Mouse (Mus musculus): ENCODE measurements around the gene Pou3f3. TPM values are rescaled to one million over a fixed set of nuclear protein-coding genes. Genes with fewer than 3 reads are reported as not detected.
A peak's percentile ranks its signal among the peaks of the same experiment; 100 is the strongest.

Pou3f3 gene
- polyA plus RNA-seq, 1 experiment from 2014 or later, result 29.3 TPM

DNA sequence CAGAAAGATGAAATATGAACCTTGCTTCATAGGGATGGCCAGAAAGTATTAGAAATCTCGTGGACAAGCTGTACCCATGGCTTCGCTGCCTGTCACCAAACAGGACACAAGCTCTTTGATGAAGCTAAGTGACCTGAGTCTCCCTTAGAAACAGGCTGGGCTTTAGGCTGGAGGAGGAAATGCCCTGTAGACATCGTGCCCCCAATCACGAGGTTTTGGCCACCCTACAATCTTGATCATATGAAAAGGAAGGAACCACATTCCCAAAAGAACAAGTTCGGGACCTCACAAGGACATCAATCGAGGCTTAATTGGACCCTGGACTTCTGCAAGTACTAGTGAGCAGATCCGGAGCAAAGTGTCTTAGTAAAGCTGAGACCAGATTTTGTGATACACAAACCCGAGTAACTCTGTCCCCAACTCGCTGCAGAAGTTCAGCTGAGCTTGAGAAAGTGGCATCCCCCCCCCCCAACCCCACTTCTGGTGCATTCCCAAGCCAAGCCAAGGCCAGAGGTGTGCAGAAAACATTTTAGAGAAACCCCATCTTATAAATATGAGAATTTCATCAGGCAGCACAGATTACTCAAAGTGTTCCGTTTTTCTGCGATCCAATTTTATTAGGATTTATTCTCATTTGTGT, 10.1 kb upstream of the Pou3f3 start:
- H3K27ac ChIP-seq (ENCODE audit: low read depth, low read length), result peak overlapping the region; percentile 98
- no peaks in the 10 kb centered on the region for H3K27me3 ChIP-seq (ENCODE audit: control insufficient read depth, insufficient read depth, low read length)
- WGBS, result 2% methylated on average over 11 of the region's 11 CpGs

DNA sequence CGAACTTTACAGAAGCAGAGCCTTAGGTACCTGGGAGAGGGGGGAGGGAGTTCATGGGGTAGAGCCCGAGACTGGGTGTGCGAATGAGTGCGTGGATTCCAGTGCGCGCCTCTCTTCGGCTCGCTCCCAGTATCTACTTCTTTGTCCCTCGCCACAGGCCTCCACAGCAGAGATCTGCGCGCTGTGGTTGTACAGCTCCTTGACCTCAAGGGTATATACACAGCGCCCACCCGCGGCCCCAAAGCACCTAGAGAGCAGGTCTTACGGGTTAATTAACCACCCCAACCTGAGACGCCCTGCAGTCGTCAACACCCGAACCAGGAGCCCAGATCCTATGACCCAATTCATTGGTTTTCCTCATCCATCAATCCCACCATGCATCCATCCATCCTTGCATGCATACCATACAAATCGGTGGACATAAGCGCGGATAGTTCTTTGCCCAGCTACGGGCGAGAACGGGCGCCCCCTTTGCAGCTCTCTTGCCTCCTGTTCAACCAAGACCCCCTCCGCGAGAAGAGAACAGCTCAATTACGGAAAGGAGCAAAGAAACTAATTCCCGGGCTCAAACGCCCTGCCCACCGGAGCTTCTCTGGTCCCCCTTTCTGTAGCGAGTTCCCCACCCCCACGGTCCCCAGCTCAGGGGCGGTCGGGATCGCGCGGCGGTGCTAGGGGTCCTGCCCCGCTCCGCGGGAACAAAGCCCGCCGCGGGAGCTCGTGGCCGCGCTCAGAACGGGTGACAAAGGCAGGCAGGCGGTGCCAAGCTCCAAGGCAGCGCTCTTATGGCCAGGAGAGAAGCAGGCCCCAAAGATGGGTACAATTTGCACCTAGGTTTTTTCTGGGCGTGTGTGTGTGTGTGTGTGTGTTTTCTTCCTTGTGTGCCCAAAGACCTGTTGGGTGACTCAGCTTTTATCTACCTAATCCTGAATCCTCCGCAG, 9.1 kb upstream of the Pou3f3 start:
- Histone ChIP-seq H3K9me3 (ENCODE audit: control insufficient read depth, low read length) (no peaks in the 10 kb centered on the region), H3K9ac (ENCODE audit: low read length) (peak overlapping the region; percentile 82), H3K4me3 (ENCODE audit: low read depth, low read length) (peak overlapping the region; percentile 95), H3K4me2 (ENCODE audit: low read depth, low read length, severe bottlenecking) (peak overlapping the region; percentile 98), H3K4me1 (replicated peaks; ENCODE audit: control insufficient read depth, insufficient read depth, low read length) (peaks cover 27% of the 10 kb centered on the region), H3K36me3 (ENCODE audit: control insufficient read depth, insufficient read depth, low read length) (no peaks in the 10 kb centered on the region), H3K27ac (ENCODE audit: low read depth, low read length) (peak overlapping the region; percentile 98), H3K27me3 (ENCODE audit: control insufficient read depth, insufficient read depth, low read length) (no peaks in the 10 kb centered on the region)
- DNase-seq (ENCODE audit: low spot score) (peak; percentile 92), ATAC-seq (replicated peaks; ENCODE audit: low FRiP score) (peak; percentile 66)
- under 1% methylated on average over 53 of the region's 53 CpGs for WGBS

More for the DNA sequence above, 10.1 kb upstream of the Pou3f3 start:
- H3K4me2 ChIP-seq (ENCODE audit: low read depth, low read length, severe bottlenecking), result peak overlapping the region; percentile 98
- DNase-seq (ENCODE audit: low spot score), result no peak
- no peak for ATAC-seq (replicated peaks; ENCODE audit: low FRiP score)
- peak overlapping the region; percentile 95 for H3K4me3 ChIP-seq (ENCODE audit: low read depth, low read length)
- H3K4me1 ChIP-seq (replicated peaks; ENCODE audit: control insufficient read depth, insufficient read depth, low read length), result peaks cover 29% of the 10 kb centered on the region
- no peaks in the 10 kb centered on the region for H3K9me3 ChIP-seq (ENCODE audit: control insufficient read depth, low read length)
- no peaks in the 10 kb centered on the region for H3K36me3 ChIP-seq (ENCODE audit: control insufficient read depth, insufficient read depth, low read length)
- peak overlapping the region; percentile 82 for H3K9ac ChIP-seq (ENCODE audit: low read length)

DNA sequence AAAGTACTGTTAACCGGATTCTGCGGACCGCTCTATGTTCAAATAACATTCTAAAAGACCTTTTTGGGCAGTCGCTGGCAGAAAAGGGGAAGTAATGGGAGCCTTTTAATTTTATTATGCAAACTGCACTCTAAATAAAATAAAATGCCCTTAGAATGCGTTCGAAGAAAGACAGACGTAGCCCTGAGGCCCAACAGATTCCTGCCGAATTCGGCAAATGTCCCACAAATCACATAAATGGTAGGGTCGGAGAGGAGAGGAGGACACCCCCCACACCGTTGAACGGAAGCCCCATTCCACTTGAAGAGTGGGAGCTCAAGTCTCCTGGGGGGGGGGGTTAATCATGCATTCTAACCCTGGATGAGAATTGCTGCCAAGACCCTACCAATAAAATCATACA, 8.3 kb upstream of the Pou3f3 start:
- H3K4me3 ChIP-seq (ENCODE audit: low read depth, low read length), result peak overlapping the region; percentile 95
- DNase-seq (ENCODE audit: low spot score) (peak; percentile 64), ATAC-seq (replicated peaks; ENCODE audit: low FRiP score) (no peak)
- no peaks in the 10 kb centered on the region for H3K9me3 ChIP-seq (ENCODE audit: control insufficient read depth, low read length)
- WGBS, result 1% methylated on average over 12 of the region's 12 CpGs
- peaks cover 27% of the 10 kb centered on the region for H3K4me1 ChIP-seq (replicated peaks; ENCODE audit: control insufficient read depth, insufficient read depth, low read length)
- no peaks in the 10 kb centered on the region for H3K27me3 ChIP-seq (ENCODE audit: control insufficient read depth, insufficient read depth, low read length)
- H3K4me2 ChIP-seq (ENCODE audit: low read depth, low read length, severe bottlenecking), result peak overlapping the region; percentile 98
- peak overlapping the region; percentile 98 for H3K27ac ChIP-seq (ENCODE audit: low read depth, low read length)
- peak overlapping the region; percentile 82 for H3K9ac ChIP-seq (ENCODE audit: low read length)
- no peaks in the 10 kb centered on the region for H3K36me3 ChIP-seq (ENCODE audit: control insufficient read depth, insufficient read depth, low read length)

GRCm38 (mm10) chr1:42687756-42688540, 7.6 kb upstream of the Pou3f3 start:
- peaks cover 27% of the 10 kb centered on the region for H3K4me1 ChIP-seq (replicated peaks; ENCODE audit: control insufficient read depth, insufficient read depth, low read length)
- peak overlapping the region; percentile 98 for H3K4me2 ChIP-seq (ENCODE audit: low read depth, low read length, severe bottlenecking)
- H3K9me3 ChIP-seq (ENCODE audit: control insufficient read depth, low read length), result no peaks in the 10 kb centered on the region
- H3K27me3 ChIP-seq (ENCODE audit: control insufficient read depth, insufficient read depth, low read length), result no peaks in the 10 kb centered on the region
- ATAC-seq (replicated peaks; ENCODE audit: low FRiP score) (no peak), DNase-seq (ENCODE audit: low spot score) (no peak)
- peak overlapping the region; percentile 95 for H3K4me3 ChIP-seq (ENCODE audit: low read depth, low read length)
- 9% methylated on average over 7 of the region's 7 CpGs for WGBS
- peak overlapping the region; percentile 82 for H3K9ac ChIP-seq (ENCODE audit: low read length)
- H3K27ac ChIP-seq (ENCODE audit: low read depth, low read length), result peak overlapping the region; percentile 98
- no peaks in the 10 kb centered on the region for H3K36me3 ChIP-seq (ENCODE audit: control insufficient read depth, insufficient read depth, low read length)

GRCm38 (mm10) chr1:42688541-42689125, 6.9 kb upstream of the Pou3f3 start:
- H3K27me3 ChIP-seq (ENCODE audit: control insufficient read depth, insufficient read depth, low read length), result no peaks in the 10 kb centered on the region
- H3K4me2 ChIP-seq (ENCODE audit: low read depth, low read length, severe bottlenecking), result peak overlapping the region; percentile 98
- H3K4me1 ChIP-seq (replicated peaks; ENCODE audit: control insufficient read depth, insufficient read depth, low read length), result peaks cover 27% of the 10 kb centered on the region
- ATAC-seq (replicated peaks; ENCODE audit: low FRiP score) (no peak), DNase-seq (ENCODE audit: low spot score) (no peak)
- H3K9me3 ChIP-seq (ENCODE audit: control insufficient read depth, low read length), result no peaks in the 10 kb centered on the region
- H3K27ac ChIP-seq (ENCODE audit: low read depth, low read length), result peak overlapping the region; percentile 41; the same call in 1 of the 2 replicates
- peak overlapping the region; percentile 82 for H3K9ac ChIP-seq (ENCODE audit: low read length)
- WGBS, result 10% methylated on average over 4 of the region's 4 CpGs
- peak overlapping the region; percentile 95 for H3K4me3 ChIP-seq (ENCODE audit: low read depth, low read length)
- no peaks in the 10 kb centered on the region for H3K36me3 ChIP-seq (ENCODE audit: control insufficient read depth, insufficient read depth, low read length)

DNA sequence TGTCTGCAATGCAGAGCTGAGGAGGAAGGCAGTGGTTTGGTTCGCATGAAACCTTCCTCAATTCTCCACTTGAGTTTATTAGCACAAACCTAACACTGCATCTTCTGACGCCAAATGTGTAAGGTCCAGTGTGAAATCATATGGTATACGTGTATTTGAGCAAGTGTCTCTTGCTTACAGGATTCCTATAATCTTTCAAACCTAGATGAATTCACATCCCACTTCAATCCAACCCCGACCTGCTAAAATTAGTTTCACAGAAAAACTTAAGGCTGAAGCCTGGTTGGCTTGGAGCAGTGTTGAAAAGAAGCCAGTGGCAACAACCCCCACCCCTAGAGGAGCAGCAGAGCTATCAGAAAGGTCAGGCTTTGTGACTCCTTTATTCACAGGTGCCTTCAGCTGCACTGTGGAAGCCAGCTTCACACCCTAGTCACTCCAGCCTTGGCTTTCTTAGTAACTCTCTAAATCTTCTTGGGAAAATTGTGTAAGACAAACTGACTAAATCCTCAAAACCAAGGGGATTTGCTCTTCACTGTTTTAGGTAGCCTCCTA, 5.5 kb upstream of the Pou3f3 start:
- Histone ChIP-seq H3K9ac (ENCODE audit: low read length) (peak overlapping the region; percentile 82), H3K4me3 (ENCODE audit: low read depth, low read length) (peak overlapping the region; percentile 95), H3K36me3 (ENCODE audit: control insufficient read depth, insufficient read depth, low read length) (no peaks in the 10 kb centered on the region), H3K4me2 (ENCODE audit: low read depth, low read length, severe bottlenecking) (peak overlapping the region; percentile 98), H3K27me3 (ENCODE audit: control insufficient read depth, insufficient read depth, low read length) (no peaks in the 10 kb centered on the region), H3K9me3 (ENCODE audit: control insufficient read depth, low read length) (no peaks in the 10 kb centered on the region), H3K27ac (ENCODE audit: low read depth, low read length) (peak overlapping the region; percentile 97), H3K4me1 (replicated peaks; ENCODE audit: control insufficient read depth, insufficient read depth, low read length) (peaks cover 18% of the 10 kb centered on the region)
- DNase-seq (ENCODE audit: low spot score) (no peak), ATAC-seq (replicated peaks; ENCODE audit: low FRiP score) (no peak)
- WGBS, result 6% methylated on average over 4 of the region's 4 CpGs

DNA sequence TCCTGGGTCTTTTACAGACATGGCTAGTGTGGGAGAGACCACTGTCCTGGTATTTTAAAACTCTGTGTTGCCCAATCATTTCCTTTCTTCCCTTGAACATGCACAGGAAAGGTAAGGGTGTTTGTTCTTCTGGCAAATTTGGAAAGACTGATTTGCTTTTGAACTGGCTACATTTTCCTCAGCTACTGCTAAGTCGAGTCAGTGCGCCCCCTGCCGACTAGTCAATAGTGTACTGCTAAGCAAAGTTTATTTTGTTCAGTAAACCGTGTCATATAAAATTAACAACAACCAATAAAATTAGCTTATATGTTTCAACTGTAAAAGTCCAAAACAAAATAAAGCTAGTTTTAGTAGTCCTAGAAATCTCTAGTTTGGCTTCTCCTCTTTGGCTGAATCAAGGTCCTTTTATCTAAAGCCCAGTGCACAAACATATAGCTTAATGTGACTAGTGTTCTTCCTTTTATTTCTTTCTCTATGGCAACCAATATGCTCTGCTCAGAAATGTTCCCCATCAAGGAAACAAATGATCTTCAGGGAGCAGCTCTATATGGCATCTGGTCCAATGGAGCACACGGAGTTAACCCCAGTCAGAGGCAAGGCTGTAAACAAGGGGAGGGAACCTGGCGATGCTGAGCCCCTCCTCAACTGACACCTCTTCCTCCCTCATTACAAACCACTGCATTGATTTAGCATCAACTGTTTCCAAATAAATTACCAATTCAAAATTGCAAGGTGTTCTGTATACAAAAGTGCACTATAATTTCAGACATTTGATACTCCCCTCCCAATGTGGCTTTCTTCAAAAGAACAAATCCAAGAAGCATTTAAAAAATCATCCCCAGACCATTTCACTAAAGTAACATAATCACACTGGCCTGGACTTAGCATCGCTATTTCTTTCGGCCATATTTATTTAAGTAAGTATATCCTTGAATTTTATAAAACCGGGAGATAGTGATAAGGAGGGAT, 4.1 kb upstream of the Pou3f3 start:
- Histone ChIP-seq H3K27me3 (ENCODE audit: control insufficient read depth, insufficient read depth, low read length) (no peaks in the 10 kb centered on the region), H3K4me2 (ENCODE audit: low read depth, low read length, severe bottlenecking) (peak overlapping the region; percentile 98), H3K9me3 (ENCODE audit: control insufficient read depth, low read length) (no peaks in the 10 kb centered on the region), H3K27ac (ENCODE audit: low read depth, low read length) (peak overlapping the region; percentile 97), H3K4me1 (replicated peaks; ENCODE audit: control insufficient read depth, insufficient read depth, low read length) (peaks cover 11% of the 10 kb centered on the region), H3K36me3 (ENCODE audit: control insufficient read depth, insufficient read depth, low read length) (no peaks in the 10 kb centered on the region), H3K4me3 (ENCODE audit: low read depth, low read length) (peak overlapping the region; percentile 95), H3K9ac (ENCODE audit: low read length) (peak overlapping the region; percentile 86)
- peak; percentile 45 for ATAC-seq (replicated peaks; ENCODE audit: low FRiP score)
- WGBS, result under 1% methylated on average over 9 of the region's 9 CpGs
- peak; percentile 88 for DNase-seq (ENCODE audit: low spot score)
